Mouse (Mus musculus): ENCODE data around the gene Fut1. TPM values are rescaled to one million over a fixed set of nuclear protein-coding genes. Genes with fewer than 3 reads are reported as not detected.

Gene Fut1
- total RNA-seq, 4 experiments from 2014 or later: not detected

GRCm38 (mm10) chr7:45668921-45669320 is 51.8 kb downstream of the Fut1 start:
- no peak for DNase-seq

Other genes starting within 250 kb of the Fut1 start
- gene Lin7b, start 246.7 kb upstream of the Fut1 start, total RNA-seq (2022): 10 to 100 TPM in 2 of 4 experiments, 1 to 10 TPM in 2; 1.8 to 14.1 (median 7.6) TPM
- 100 to 1,000 TPM; 232 to 563 (median 376) TPM for gene Snrnp70, start 221.5 kb upstream of the Fut1 start, total RNA-seq (2022)
- gene Kcna7, start 211.6 kb upstream of the Fut1 start, total RNA-seq (2022): not detected
- gene Ntf5, start 203.6 kb upstream of the Fut1 start, total RNA-seq (2022): under 1 TPM in 3 of 4 experiments, not detected in 1; 0.13 to 0.22 (median 0.20) TPM
- gene Lhb, start 196.5 kb upstream of the Fut1 start, total RNA-seq (2022): not detected
- 10 to 100 TPM; 28.5 to 33.9 (median 29.8) TPM for gene Gys1, start 182.4 kb upstream of the Fut1 start, total RNA-seq (2022)
- gene Ruvbl2, start 179.2 kb upstream of the Fut1 start, total RNA-seq (2022): 10 to 100 TPM; 36.8 to 43.8 (median 38.8) TPM
- 1,000 to 10,000 TPM; 1,223 to 1,354 (median 1,306) TPM for gene Ftl1, start 157.4 kb upstream of the Fut1 start, total RNA-seq (2022)
- 100 to 1,000 TPM in 1 of 4 experiments, 10 to 100 TPM in 3; 71.7 to 105 (median 89.1) TPM for gene Bax, start 150.4 kb upstream of the Fut1 start, total RNA-seq (2022)
- 1 to 10 TPM in 2 of 4 experiments, under 1 TPM in 2; 0.20 to 2.5 (median 0.94) TPM for gene Tulp2, start 135.4 kb upstream of the Fut1 start, total RNA-seq (2022)
- gene Gm45808, start 130.5 kb upstream of the Fut1 start, total RNA-seq (2022): 10 to 100 TPM; 38.9 to 41.2 (median 40.2) TPM
- 10 to 100 TPM; 65.1 to 80.0 (median 69.2) TPM for gene Dhdh, start 128.5 kb upstream of the Fut1 start, total RNA-seq (2022)
- 100 to 1,000 TPM; 291 to 305 (median 294) TPM for gene Nucb1, start 106.9 kb upstream of the Fut1 start, total RNA-seq (2022)
- 10 to 100 TPM; 29.2 to 62.8 (median 45.0) TPM for gene Ppp1r15a, start 91.0 kb upstream of the Fut1 start, total RNA-seq (2022)
- gene Plekha4, start 91.0 kb upstream of the Fut1 start, total RNA-seq (2022): 1 to 10 TPM; 3.1 to 6.9 (median 4.3) TPM
- gene Hsd17b14, start 62.4 kb upstream of the Fut1 start, total RNA-seq (2022): 1 to 10 TPM in 2 of 4 experiments, under 1 TPM in 1, not detected in 1; 0.99 to 2.6 (median 2.1) TPM
- gene Bcat2, start 47.1 kb upstream of the Fut1 start, total RNA-seq (2022): 100 to 1,000 TPM; 191 to 306 (median 245) TPM
- not detected for gene Fgf21, start 1.8 kb upstream of the Fut1 start, total RNA-seq (2022)
- under 1 TPM; 0.14 to 0.68 (median 0.38) TPM for gene Izumo1, start 4.5 kb downstream of the Fut1 start, total RNA-seq (2022)
- gene Rasip1, start 10.2 kb downstream of the Fut1 start, total RNA-seq (2022): 10 to 100 TPM; 15.5 to 30.2 (median 21.4) TPM
- 10 to 100 TPM in 1 of 4 experiments, 1 to 10 TPM in 3; 2.4 to 14.9 (median 3.6) TPM for gene Mamstr, start 22.7 kb downstream of the Fut1 start, total RNA-seq (2022)
- under 1 TPM in 2 of 4 experiments, not detected in 2; 0.11 to 0.18 TPM for gene Fut2, start 49.1 kb downstream of the Fut1 start, total RNA-seq (2022)
- gene Ntn5, start 66.7 kb downstream of the Fut1 start, total RNA-seq (2022): under 1 TPM in 3 of 4 experiments, not detected in 1; 0.21 to 0.68 (median 0.32) TPM
- under 1 TPM; 0.15 to 0.59 (median 0.30) TPM for gene Sec1, start 77.1 kb downstream of the Fut1 start, total RNA-seq (2022)
- 10 to 100 TPM; 11.5 to 28.2 (median 18.9) TPM for gene Car11, start 82.6 kb downstream of the Fut1 start, total RNA-seq (2022)
- 100 to 1,000 TPM; 254 to 411 (median 333) TPM for gene Dbp, start 87.8 kb downstream of the Fut1 start, total RNA-seq (2022)
- 1,000 to 10,000 TPM; 1,011 to 1,224 (median 1,104) TPM for gene Rpl18, start 98.2 kb downstream of the Fut1 start, total RNA-seq (2022)
- 10 to 100 TPM; 36.9 to 40.2 (median 39.3) TPM for gene Sphk2, start 100.7 kb downstream of the Fut1 start, total RNA-seq (2022)
- gene Fam83e, start 103.9 kb downstream of the Fut1 start, total RNA-seq (2022): 1 to 10 TPM in 1 of 4 experiments, under 1 TPM in 3; 0.29 to 2.1 (median 0.66) TPM
- not detected for gene Spaca4, start 108.5 kb downstream of the Fut1 start, total RNA-seq (2022)
- gene Lmtk3, start 166.4 kb downstream of the Fut1 start, total RNA-seq (2022): 10 to 100 TPM in 3 of 4 experiments, 1 to 10 TPM in 1; 8.9 to 24.9 (median 15.5) TPM
- 1 to 10 TPM in 2 of 4 experiments, under 1 TPM in 2; 0.52 to 4.5 (median 1.8) TPM for gene Sult2b1, start 167.4 kb downstream of the Fut1 start, total RNA-seq (2022)
- 100 to 1,000 TPM; 112 to 140 (median 122) TPM for gene Cyth2, start 197.3 kb downstream of the Fut1 start, total RNA-seq (2022)
- gene Kcnj14, start 207.5 kb downstream of the Fut1 start, total RNA-seq (2022): under 1 TPM; 0.17 to 0.65 (median 0.36) TPM
- 10 to 100 TPM; 24.8 to 31.5 (median 30.0) TPM for gene Grwd1, start 213.7 kb downstream of the Fut1 start, total RNA-seq (2022)

Data from adrenal gland, adult 8-10 months (tissue).